Mouse (Mus musculus) midbrain, embryonic 11.5 days (tissue): ENCODE results near the gene Utp6. TPM values are rescaled to one million over a fixed set of nuclear protein-coding genes. Genes with fewer than 3 reads are reported as not detected.
"Not testable (repeated sequence)": the region's sequence is repeated elsewhere in the genome, so short reads cannot be mapped to it uniquely, and the experiment has no call there.

Experiments
- ATAC-seq: fragments of 200-750 bp; cut with Nextera tagmentation; 2 replicates; pipeline ENCODE4 v1.8.0; 2017; ENCODE audit warnings: moderate TSS enrichment, moderate library complexity; ENCODE audit not compliant: low FRiP score
- DNase-seq: peaks from one replicate; pipeline ENCODE4 v3.0.0; 2015; ENCODE audit warnings: low spot score; ENCODE audit errors: missing footprints
- H3K27ac ChIP-seq: fragments of 300-500 bp; sonication (generic); 2 replicates; pipeline ENCODE4 v1.5.1; 2014; ENCODE audit warnings: low read depth, low read length
- H3K27me3 ChIP-seq: fragments of 300-500 bp; sonication (generic); 2 replicates; pipeline ENCODE4 v1.6.1; 2014; ENCODE audit warnings: mild to moderate bottlenecking, low read length, moderate library complexity, mixed read lengths; ENCODE audit not compliant: control insufficient read depth, insufficient read depth
- H3K36me3 ChIP-seq: fragments of 300-500 bp; sonication (generic); 2 replicates; pipeline ENCODE4 v1.6.1; 2014; ENCODE audit warnings: mild to moderate bottlenecking, low read length, moderate library complexity, mixed read lengths; ENCODE audit not compliant: control insufficient read depth, insufficient read depth
- H3K4me1 ChIP-seq: fragments of 300-500 bp; sonication (generic); 2 replicates; pipeline ENCODE4 v1.6.1; 2014; ENCODE audit warnings: low read length; ENCODE audit not compliant: control insufficient read depth, insufficient read depth
- H3K4me2 ChIP-seq: fragments of 300-500 bp; sonication (generic); 2 replicates; pipeline ENCODE4 v1.6.1; 2014; ENCODE audit warnings: mild to moderate bottlenecking, moderate library complexity
- H3K4me3 ChIP-seq: fragments of 300-500 bp; sonication (generic); 2 replicates; pipeline ENCODE4 v1.5.1; 2014; ENCODE audit warnings: low read depth, low read length
- H3K9ac ChIP-seq: fragments of 300-500 bp; sonication (generic); 2 replicates; pipeline ENCODE4 v1.6.1; 2014; ENCODE audit warnings: low read length
- H3K9me3 ChIP-seq: fragments of 300-500 bp; sonication (generic); 2 replicates; pipeline ENCODE4 v1.6.1; 2016; ENCODE audit warnings: low read length; ENCODE audit not compliant: control insufficient read depth
- WGBS: fragments of 180-500 bp; shearing (Covaris S2); extraction: QIAGEN DNeasy Blood & Tissue Kit; methylation state at CpG from one replicate; pipeline ENCODE4 v1.1.7; 2014; 5-methylcytosine and 5-hydroxymethylcytosine counted together
- polyA plus RNA-seq: library from polyadenylated mRNA; unstranded; fragments of >200 nt; fragmentation: Nextera tagmentation; extraction: Ambion mirVana; gene quantifications from 2 replicates; pipeline ENCODE4 v1.2.1, GENCODE M21; 2014

Gene Utp6
- polyA plus RNA-seq, 1 experiment from 2014 or later: 89.0 TPM

GRCm38 (mm10) chr11:79986886-79987285 is 24.7 kb upstream of the Utp6 start:
- Histone ChIP-seq H3K4me1 (no peaks in the 10 kb centered on the region), H3K4me3 (no peak overlapping the region), H3K9me3 (no peaks in the 10 kb centered on the region), H3K9ac (no peak overlapping the region), H3K36me3 (no peaks in the 10 kb centered on the region), H3K27me3 (no peaks in the 10 kb centered on the region), H3K4me2 (no peak overlapping the region), H3K27ac (no peak overlapping the region)
- DNase-seq (no peak), ATAC-seq (no peak)
- WGBS: 94% methylated on average over 4 of the region's 4 CpGs

DNA sequence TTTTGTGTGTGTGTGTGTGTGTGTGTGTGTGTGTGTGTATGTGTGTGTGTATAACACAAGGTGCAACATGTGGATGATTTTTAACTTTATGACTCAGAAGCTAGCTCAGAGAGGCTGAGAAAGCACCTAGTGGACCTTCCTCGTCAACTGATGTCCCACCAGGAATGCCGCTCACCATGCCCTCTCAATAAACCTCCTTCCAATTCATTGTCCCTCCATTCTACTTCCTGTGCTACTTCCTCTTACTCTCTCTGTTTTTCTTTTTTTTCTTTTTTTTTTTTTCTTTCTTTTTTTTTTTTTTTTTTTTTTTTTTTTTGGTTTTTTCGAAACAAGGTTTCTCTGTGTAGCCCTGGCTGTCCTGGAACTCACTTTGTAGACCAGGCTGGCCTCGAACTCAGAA is 15.6 kb upstream of the Utp6 start:
- not testable (repeated sequence) for H3K4me3 ChIP-seq, DNase-seq, ATAC-seq, H3K4me2 ChIP-seq, H3K36me3 ChIP-seq, H3K9ac ChIP-seq, H3K27ac ChIP-seq, H3K9me3 ChIP-seq, H3K4me1 ChIP-seq
- peaks cover 24% of the 10 kb centered on the region for H3K27me3 ChIP-seq
- 94% methylated on average over 3 of the region's 4 CpGs for WGBS

GRCm38 (mm10) chr11:79977061-79977460 is 14.9 kb upstream of the Utp6 start:
- H3K4me1 ChIP-seq, H3K9ac ChIP-seq, ATAC-seq, H3K27ac ChIP-seq, H3K9me3 ChIP-seq, H3K4me2 ChIP-seq, H3K4me3 ChIP-seq, DNase-seq, H3K36me3 ChIP-seq: not testable (repeated sequence)
- WGBS: 97% methylated on average over 14 of the region's 14 CpGs
- peaks cover 24% of the 10 kb centered on the region for H3K27me3 ChIP-seq

DNA sequence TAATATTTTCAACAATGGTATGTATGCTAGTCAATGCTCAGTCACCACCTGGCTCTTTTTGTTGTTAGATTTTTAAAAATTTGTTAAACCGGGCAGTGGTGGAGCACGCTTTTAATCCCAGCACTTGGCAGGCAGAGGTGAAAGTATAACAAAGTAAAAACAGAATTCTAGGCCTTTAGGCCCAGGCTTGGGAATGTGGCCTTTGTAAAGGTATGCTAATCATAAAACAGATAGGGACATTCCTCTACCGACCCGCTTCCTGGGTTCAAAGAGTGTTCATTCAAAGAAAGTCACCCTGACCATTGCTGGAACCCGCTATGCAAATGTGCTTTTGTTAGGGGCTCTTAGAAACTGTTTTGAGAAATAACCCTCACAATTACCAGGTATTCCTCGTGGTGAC is 14.5 kb upstream of the Utp6 start:
- 79% methylated on average over 6 of the region's 6 CpGs for WGBS
- not testable (repeated sequence) for H3K4me2 ChIP-seq, H3K9me3 ChIP-seq, H3K4me1 ChIP-seq, H3K9ac ChIP-seq, H3K36me3 ChIP-seq, H3K4me3 ChIP-seq, ATAC-seq, DNase-seq, H3K27ac ChIP-seq
- H3K27me3 ChIP-seq: peaks cover 24% of the 10 kb centered on the region

- no peak for ATAC-seq
- no peak for DNase-seq
- H3K27me3 ChIP-seq: peaks cover 24% of the 10 kb centered on the region
- no peaks in the 10 kb centered on the region for H3K36me3 ChIP-seq
- H3K9ac ChIP-seq: no peak overlapping the region
- no peak overlapping the region for H3K4me2 ChIP-seq
- 96% methylated on average over 1 of the region's 1 CpGs for WGBS
- no peak overlapping the region for H3K4me3 ChIP-seq
- H3K9me3 ChIP-seq: no peaks in the 10 kb centered on the region
- peaks cover 3% of the 10 kb centered on the region for H3K4me1 ChIP-seq
- no peak overlapping the region for H3K27ac ChIP-seq
Measured at GRCm38 (mm10) chr11:79976222-79976621, 14.0 kb upstream of the Utp6 start.

- H3K27me3 ChIP-seq: peaks cover 24% of the 10 kb centered on the region
- H3K9ac ChIP-seq: no peak overlapping the region
- no peaks in the 10 kb centered on the region for H3K9me3 ChIP-seq
- ATAC-seq: no peak
- 56% methylated on average over 2 of the region's 2 CpGs for WGBS
- peaks cover 3% of the 10 kb centered on the region for H3K4me1 ChIP-seq
- H3K36me3 ChIP-seq: no peaks in the 10 kb centered on the region
- no peak overlapping the region for H3K4me3 ChIP-seq
- DNase-seq: no peak
- no peak overlapping the region for H3K4me2 ChIP-seq
- no peak overlapping the region for H3K27ac ChIP-seq
Measured at GRCm38 (mm10) chr11:79975377-79975776, 13.2 kb upstream of the Utp6 start.

DNA sequence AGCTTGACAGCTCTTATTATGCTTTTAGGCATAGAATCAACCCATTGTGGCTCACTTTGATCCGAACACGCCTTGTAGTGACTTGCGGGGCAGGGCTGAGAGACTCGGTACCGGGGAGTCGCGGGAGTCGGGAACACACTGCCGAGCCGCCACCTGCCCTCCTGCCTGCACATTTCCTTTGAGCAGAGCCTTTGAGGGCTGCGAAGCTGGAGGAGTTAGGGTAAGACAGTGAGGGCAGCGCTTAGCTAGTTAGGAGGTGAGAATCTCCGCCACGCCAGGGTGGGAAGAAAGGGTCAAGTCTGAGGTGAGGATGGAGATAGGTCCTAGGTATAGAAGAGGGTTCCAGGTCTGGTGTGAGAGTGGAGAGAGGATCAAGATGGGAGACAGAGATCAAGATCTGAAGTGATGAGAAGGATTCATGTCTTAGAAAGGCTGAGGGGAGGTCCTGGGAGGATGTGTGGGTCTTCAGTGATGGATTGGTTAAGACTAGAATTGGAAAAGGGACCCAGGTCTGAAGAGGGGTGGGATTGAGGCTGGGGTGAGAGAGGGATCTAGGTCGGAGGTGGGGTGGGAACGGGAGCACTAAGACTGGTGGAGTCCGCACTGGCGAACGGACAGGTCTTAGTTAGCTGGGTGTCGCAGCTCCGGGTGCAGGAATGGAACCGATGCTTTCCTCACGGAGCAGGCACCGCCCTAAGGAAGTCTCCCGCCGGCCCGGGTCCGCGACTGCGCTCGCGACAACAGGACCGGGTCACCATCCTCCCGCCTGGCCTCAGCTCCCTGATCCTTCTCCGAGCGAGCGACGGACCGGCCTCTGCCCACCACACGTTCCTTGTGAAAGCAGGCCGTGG is 11.7 kb upstream of the Utp6 start:
- ATAC-seq: 0 out of 2 replicates have a peak, but pooled peaks have one; percentile 27
- Histone ChIP-seq H3K4me3 (peak overlapping the region; percentile 45), H3K4me2 (peak overlapping the region; percentile 84), H3K9ac (peak overlapping the region; percentile 65), H3K27ac (no peak overlapping the region), H3K27me3 (peaks cover 24% of the 10 kb centered on the region), H3K9me3 (no peaks in the 10 kb centered on the region), H3K4me1 (peaks cover 3% of the 10 kb centered on the region), H3K36me3 (no peaks in the 10 kb centered on the region)
- peak; percentile 96 for DNase-seq
- WGBS: under 1% methylated on average over 41 of the region's 41 CpGs

DNA sequence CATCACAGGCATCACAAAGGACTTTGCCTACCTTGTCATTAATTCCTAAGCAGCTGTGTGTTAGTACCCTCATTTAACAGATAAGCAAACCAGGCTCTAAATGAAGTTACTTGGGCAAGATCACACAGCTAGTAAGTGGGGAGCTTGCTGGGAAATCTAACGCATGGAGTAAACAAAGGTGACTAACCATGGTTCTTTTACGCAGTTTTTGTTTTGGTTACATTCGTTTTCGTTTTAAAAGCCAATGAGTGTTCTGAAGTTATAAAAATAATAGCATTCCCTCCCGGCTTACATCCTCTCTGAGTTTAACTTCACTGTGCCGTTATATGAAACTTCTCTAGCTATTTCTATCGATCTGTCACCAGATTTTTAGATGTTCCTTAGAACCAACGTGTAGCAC is 10.9 kb upstream of the Utp6 start:
- Histone ChIP-seq H3K4me2 (peak overlapping the region; percentile 84), H3K36me3 (no peaks in the 10 kb centered on the region), H3K9ac (0 out of 2 replicates have a peak overlapping the region, but pooled peaks have one; percentile 65), H3K27me3 (peaks cover 24% of the 10 kb centered on the region), H3K27ac (no peak overlapping the region), H3K9me3 (no peaks in the 10 kb centered on the region), H3K4me1 (peaks cover 3% of the 10 kb centered on the region), H3K4me3 (peak overlapping the region; percentile 45)
- WGBS: 16% methylated on average over 8 of the region's 8 CpGs
- no peak for ATAC-seq
- DNase-seq: peak; percentile 88

DNA sequence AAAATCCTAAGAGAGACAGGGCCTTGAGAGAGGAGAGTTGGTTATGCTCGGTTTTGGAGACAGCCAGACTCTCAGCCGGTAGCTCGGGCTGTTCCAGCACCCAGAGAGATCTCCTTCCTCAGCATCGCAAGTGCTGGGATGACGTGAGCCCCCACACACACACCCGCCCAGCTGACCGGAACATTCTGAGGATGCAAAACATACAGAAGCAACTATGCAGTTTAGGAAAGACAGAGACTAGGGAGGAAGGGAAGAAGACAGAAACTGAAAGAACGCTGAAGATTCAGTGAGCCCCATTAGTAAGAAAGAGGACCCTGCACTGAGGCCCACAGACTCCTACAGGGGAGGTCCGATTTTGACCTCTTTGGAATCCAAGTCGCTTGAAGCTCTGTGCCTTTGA is 5.6 kb upstream of the Utp6 start:
- H3K4me2 ChIP-seq: no peak overlapping the region
- no peak overlapping the region for H3K9ac ChIP-seq
- no peaks in the 10 kb centered on the region for H3K27me3 ChIP-seq
- no peak overlapping the region for H3K4me3 ChIP-seq
- no peaks in the 10 kb centered on the region for H3K36me3 ChIP-seq
- no peaks in the 10 kb centered on the region for H3K9me3 ChIP-seq
- H3K27ac ChIP-seq: no peak overlapping the region
- H3K4me1 ChIP-seq: no peaks in the 10 kb centered on the region
- ATAC-seq (no peak), DNase-seq (no peak)
- 86% methylated on average over 10 of the region's 10 CpGs for WGBS
